ENCODE assay signal across 15 mouse cellular contexts in genomic region chr2:164783926-164784581, GRCm38 (mm10). TPM values are rescaled to one million over a fixed set of nuclear protein-coding genes. Genes with fewer than 3 reads are reported as not detected.
DNase-seq lines count a peak whose midpoint lies in the region; ATAC-seq and TF ChIP-seq lines count a peak whose summit lies in the region.
"Had no signal": no experiment of that assay in that cellular context is flagged by ENCODE, and none has a peak within 500 bp of the region (broad histone marks: within the 10 kb centered on the region; RNA-seq: fewer than 3 reads in every experiment).

No protein-coding gene starts in this region.

- no peak overlapping the region for H3K9ac ChIP-seq in hindbrain, postnatal 0 days (replicated peaks; ENCODE audit: low read length)
- H3K9ac ChIP-seq in hindbrain, embryonic 14.5 days: no peak overlapping the region
- H3K9ac ChIP-seq: midbrain, embryonic 13.5 days had no signal

- H3K27me3 ChIP-seq in hindbrain, postnatal 0 days (ENCODE audit: insufficient read depth, low read length): no peaks in the 10 kb centered on the region
- H3K27me3 ChIP-seq in hindbrain, embryonic 14.5 days (ENCODE audit: control insufficient read depth, insufficient read depth, low read length): no peaks in the 10 kb centered on the region
- H3K27me3 ChIP-seq: embryonic facial prominence, embryonic 15.5 days; forebrain, embryonic 15.5 days; Patski had no signal

- ATAC-seq in hindbrain, postnatal 0 days: no peak
- ATAC-seq in hindbrain, embryonic 14.5 days (ENCODE audit: low FRiP score): no peak
- 0 out of 2 replicates have a peak, but pooled peaks have one; percentile 30 for ATAC-seq in megakaryocyte, adult 5-6 weeks (ENCODE audit: poor library complexity, severe bottlenecking)
- ATAC-seq in megakaryocyte progenitor cell, adult 5-6 weeks (replicated peaks; ENCODE audit: poor library complexity): no peak
- ATAC-seq: forebrain, embryonic 15.5 days; midbrain, embryonic 13.5 days; Patski had no signal

- TF ChIP-seq CTCF in hindbrain, postnatal 0 days (IDR thresholded peaks at IDR 0.05; ENCODE audit: low read depth): peak; percentile 51

- H3K4me2 ChIP-seq in hindbrain, postnatal 0 days (ENCODE audit: low read depth, low read length): no peak overlapping the region
- H3K4me2 ChIP-seq in hindbrain, embryonic 14.5 days (replicated peaks): no peak overlapping the region

- 80% methylated on average over 7 of the region's 7 CpGs for WGBS in hindbrain, postnatal 0 days
- WGBS in hindbrain, embryonic 14.5 days: 81% methylated on average over 7 of the region's 7 CpGs

- H3K4me1 ChIP-seq in hindbrain, postnatal 0 days (ENCODE audit: insufficient read depth, low read length): no peaks in the 10 kb centered on the region; the same call in 1 of the 2 replicates
- H3K4me1 ChIP-seq in hindbrain, embryonic 14.5 days (replicated peaks; ENCODE audit: control insufficient read depth, insufficient read depth, low read length): peaks cover 7% of the 10 kb centered on the region; the same call in 1 of the 2 replicates

- peak; percentile 50 for DNase-seq in hindbrain, postnatal 0 days (ENCODE audit: low spot score)
- DNase-seq in hindbrain, embryonic 14.5 days (ENCODE audit: low spot score): no peak
- DNase-seq in 416B (ENCODE audit: low read depth) (peak; percentile 74), ES-CJ7 (ENCODE audit: low read depth, low spot score) (peak; percentile 69)
- no peak for DNase-seq in urinary bladder, adult 2 months (ENCODE audit: low spot score)
- DNase-seq: cerebellum, adult 8-10 months; lung, adult 2 months; right cerebral cortex, postnatal 25 days had no signal

- H3K4me3 ChIP-seq in hindbrain, postnatal 0 days (ENCODE audit: low read length): no peak overlapping the region
- H3K4me3 ChIP-seq in hindbrain, embryonic 14.5 days (replicated peaks; ENCODE audit: low read length): no peak overlapping the region

- H3K9me3 ChIP-seq in hindbrain, postnatal 0 days (ENCODE audit: low read length): no peaks in the 10 kb centered on the region
- no peaks in the 10 kb centered on the region for H3K9me3 ChIP-seq in hindbrain, embryonic 14.5 days (ENCODE audit: control insufficient read depth, low read length)
- H3K9me3 ChIP-seq: embryonic facial prominence, embryonic 15.5 days; forebrain, embryonic 15.5 days; midbrain, embryonic 13.5 days; neural tube, embryonic 15.5 days had no signal

- no peak overlapping the region for H3K27ac ChIP-seq in hindbrain, postnatal 0 days
- no peak overlapping the region for H3K27ac ChIP-seq in hindbrain, embryonic 14.5 days
- H3K27ac ChIP-seq: forebrain, embryonic 15.5 days; midbrain, embryonic 13.5 days had no signal

- no peaks in the 10 kb centered on the region for H3K36me3 ChIP-seq in hindbrain, postnatal 0 days (ENCODE audit: insufficient read depth, low read length)
- peaks cover 4% of the 10 kb centered on the region; the same call in 1 of the 2 replicates for H3K36me3 ChIP-seq in hindbrain, embryonic 14.5 days (replicated peaks; ENCODE audit: control insufficient read depth, insufficient read depth)
- H3K36me3 ChIP-seq: embryonic facial prominence, embryonic 15.5 days; forebrain, embryonic 15.5 days had no signal

RNA-seq across cellular contexts. Expression of gene Snx21, which starts 1.6 kb away (rescaled TPM):
- total RNA-seq in hindbrain, postnatal 0 days (2014; rRNA removed): 102 and 106 TPM in 2 replicates
- polyA plus RNA-seq in hindbrain, postnatal 0 days (2015; fragmentation: Nextera tagmentation; extraction: Ambion mirVana): 44.7 and 47.6 TPM in 2 replicates
- polyA plus RNA-seq in hindbrain, embryonic 14.5 days (2014; fragmentation: Nextera tagmentation; extraction: Ambion mirVana): 33.3 and 40.8 TPM in 2 replicates
- total RNA-seq in megakaryocyte, adult 5-6 weeks (2015): 5.2 and 5.5 TPM in 2 replicates
- 3.2 and 5.0 TPM in 2 replicates for total RNA-seq in megakaryocyte, adult 5-6 weeks (2017)
- polyA plus RNA-seq in urinary bladder, adult 2 months (2012; rRNA removed): 24.4 and 29.0 TPM in 2 replicates
- total RNA-seq in megakaryocyte progenitor cell, adult 5-6 weeks (2015): 0.42 and 0.49 TPM in 2 replicates
- total RNA-seq in megakaryocyte progenitor cell, adult 5-6 weeks (2017): 0.37 and 0.88 TPM in 2 replicates

RNA-seq across cellular contexts. Expression of gene Tnnc2, which starts 4.3 kb away (rescaled TPM):
- total RNA-seq in hindbrain, postnatal 0 days (2014; rRNA removed): 12.2 TPM in 1 of 2 replicates, not detected in the other
- 0.30 TPM in 1 of 2 replicates, not detected in the other for polyA plus RNA-seq in hindbrain, postnatal 0 days (2015; fragmentation: Nextera tagmentation; extraction: Ambion mirVana)
- 0.39 TPM in 1 of 2 replicates, not detected in the other for polyA plus RNA-seq in hindbrain, embryonic 14.5 days (2014; fragmentation: Nextera tagmentation; extraction: Ambion mirVana)
- total RNA-seq in megakaryocyte, adult 5-6 weeks (2015): not detected in 2 replicates
- not detected in 2 replicates for total RNA-seq in megakaryocyte, adult 5-6 weeks (2017)
- 21.9 and 26.7 TPM in 2 replicates for polyA plus RNA-seq in urinary bladder, adult 2 months (2012; rRNA removed)
- not detected in 2 replicates for total RNA-seq in megakaryocyte progenitor cell, adult 5-6 weeks (2015)
- not detected in 2 replicates for total RNA-seq in megakaryocyte progenitor cell, adult 5-6 weeks (2017)
- polyA plus RNA-seq: midbrain, embryonic 13.5 days had no signal

RNA-seq across cellular contexts. Expression of gene Ube2c, which starts 14.4 kb away (rescaled TPM):
- total RNA-seq in hindbrain, postnatal 0 days (2014; rRNA removed): 61.5 and 70.6 TPM in 2 replicates
- 61.2 and 69.4 TPM in 2 replicates for polyA plus RNA-seq in hindbrain, postnatal 0 days (2015; fragmentation: Nextera tagmentation; extraction: Ambion mirVana)
- polyA plus RNA-seq in hindbrain, embryonic 14.5 days (2014; fragmentation: Nextera tagmentation; extraction: Ambion mirVana): 59.4 and 67.9 TPM in 2 replicates
- total RNA-seq in megakaryocyte, adult 5-6 weeks (2015): 330 and 340 TPM in 2 replicates
- total RNA-seq in megakaryocyte, adult 5-6 weeks (2017): 228 and 247 TPM in 2 replicates
- 7.3 and 7.9 TPM in 2 replicates for polyA plus RNA-seq in urinary bladder, adult 2 months (2012; rRNA removed)
- total RNA-seq in megakaryocyte progenitor cell, adult 5-6 weeks (2015): 271 and 279 TPM in 2 replicates
- total RNA-seq in megakaryocyte progenitor cell, adult 5-6 weeks (2017): 142 and 184 TPM in 2 replicates

RNA-seq across cellular contexts. Expression of gene Acot8, which starts 20.6 kb away (rescaled TPM):
- 18.5 and 39.5 TPM in 2 replicates for total RNA-seq in hindbrain, postnatal 0 days (2014; rRNA removed)
- polyA plus RNA-seq in hindbrain, postnatal 0 days (2015; fragmentation: Nextera tagmentation; extraction: Ambion mirVana): 19.4 and 20.2 TPM in 2 replicates
- 18.3 and 20.8 TPM in 2 replicates for polyA plus RNA-seq in hindbrain, embryonic 14.5 days (2014; fragmentation: Nextera tagmentation; extraction: Ambion mirVana)
- 20.4 and 20.8 TPM in 2 replicates for total RNA-seq in megakaryocyte, adult 5-6 weeks (2015)
- total RNA-seq in megakaryocyte, adult 5-6 weeks (2017): 28.8 and 28.9 TPM in 2 replicates
- polyA plus RNA-seq in urinary bladder, adult 2 months (2012; rRNA removed): 37.5 and 45.7 TPM in 2 replicates
- 13.2 and 14.2 TPM in 2 replicates for total RNA-seq in megakaryocyte progenitor cell, adult 5-6 weeks (2015)
- 22.2 and 26.4 TPM in 2 replicates for total RNA-seq in megakaryocyte progenitor cell, adult 5-6 weeks (2017)

RNA-seq across cellular contexts. Expression of gene Zswim3, which starts 20.8 kb away (rescaled TPM):
- 6.4 and 8.3 TPM in 2 replicates for total RNA-seq in hindbrain, postnatal 0 days (2014; rRNA removed)
- 5.2 and 5.5 TPM in 2 replicates for polyA plus RNA-seq in hindbrain, postnatal 0 days (2015; fragmentation: Nextera tagmentation; extraction: Ambion mirVana)
- polyA plus RNA-seq in hindbrain, embryonic 14.5 days (2014; fragmentation: Nextera tagmentation; extraction: Ambion mirVana): 16.4 and 17.0 TPM in 2 replicates
- 2.3 and 3.4 TPM in 2 replicates for total RNA-seq in megakaryocyte, adult 5-6 weeks (2015)
- 1.7 and 3.4 TPM in 2 replicates for total RNA-seq in megakaryocyte, adult 5-6 weeks (2017)
- 5.3 and 6.2 TPM in 2 replicates for polyA plus RNA-seq in urinary bladder, adult 2 months (2012; rRNA removed)
- total RNA-seq in megakaryocyte progenitor cell, adult 5-6 weeks (2015): 4.3 and 6.7 TPM in 2 replicates
- total RNA-seq in megakaryocyte progenitor cell, adult 5-6 weeks (2017): 2.5 and 2.8 TPM in 2 replicates

Comparison
In these comparisons a context has a peak if more than half of its experiments do, and no peak if none do; other contexts are left out.
1. DNase-seq: peak in hindbrain, postnatal 0 days (single experiment), 416B (single experiment) and ES-CJ7 (single experiment); none in hindbrain, embryonic 14.5 days (single experiment) and urinary bladder, adult 2 months (single experiment).
2. RNA of gene Snx21, which starts 1.6 kb away (total RNA-seq): 102 to 106 TPM in hindbrain, postnatal 0 days; 3.2 to 5.5 TPM in megakaryocyte, adult 5-6 weeks and 0.37 to 0.88 TPM in megakaryocyte progenitor cell, adult 5-6 weeks; every median in the first group is over 10 times any median in the second.